Mouse (Mus musculus) small intestine, adult 2 months (tissue): ENCODE measurements around the gene Rnf130. TPM values are rescaled to one million over a fixed set of nuclear protein-coding genes. Genes with fewer than 3 reads are reported as not detected.

Source experiments
- H3K27ac ChIP-seq: fragments of 200-500 bp; 2 replicates; pipeline ENCODE4 v1.5.1; 2012; ENCODE audit warnings: low read depth, low read length, control low read depth, inconsistent platforms; ENCODE audit not compliant: insufficient read depth
- H3K27me3 ChIP-seq: fragments of 200-500 bp; 2 replicates; pipeline ENCODE4 v1.6.1; 2012; ENCODE audit warnings: mild to moderate bottlenecking, moderate library complexity, low read length, inconsistent platforms; ENCODE audit not compliant: control insufficient read depth, insufficient read depth
- H3K36me3 ChIP-seq: fragments of 200-500 bp; 2 replicates; pipeline ENCODE4 v1.6.1; 2012; ENCODE audit warnings: mild to moderate bottlenecking, low read length, control low read depth, inconsistent platforms; ENCODE audit not compliant: control insufficient read depth, insufficient read depth
- H3K4me1 ChIP-seq: fragments of 200-500 bp; 2 replicates; pipeline ENCODE4 v1.6.1; 2012; ENCODE audit warnings: low read length, inconsistent platforms, mixed read lengths; ENCODE audit not compliant: control insufficient read depth, insufficient read depth, insufficient read length
- H3K4me3 ChIP-seq: fragments of 200-500 bp; 2 replicates; pipeline ENCODE4 v1.5.1; 2012; ENCODE audit warnings: low read depth, mild to moderate bottlenecking, control low read depth, inconsistent platforms, low read length, moderate library complexity
- CTCF ChIP-seq: fragments of 200-500 bp; IDR thresholded peaks from 2 replicates; pipeline ENCODE4 v1.5.1; 2012; ENCODE audit warnings: low read depth, mild to moderate bottlenecking, control low read depth, inconsistent platforms, low read length, moderate library complexity, mixed read lengths; ENCODE audit not compliant: insufficient replicate concordance, insufficient read length; ENCODE audit errors: extremely low read depth
- POLR2A ChIP-seq: fragments of 200-500 bp; IDR thresholded peaks from 2 replicates; pipeline ENCODE4 v1.6.1; 2012; ENCODE audit warnings: low read depth, mild to moderate bottlenecking, control low read depth, inconsistent platforms, low read length, moderate library complexity
- WGBS: fragments of 180-500 bp; shearing (Covaris S2); methylation state at CpG from one replicate; pipeline ENCODE4 v1.1.7; 2018; 5-methylcytosine and 5-hydroxymethylcytosine counted together
- polyA plus RNA-seq: library from polyadenylated mRNA; depleted of rRNA; stranded (reverse); fragments of >200 nt; gene quantifications from 2 replicates; pipeline ENCODE4 v1.2.3, GENCODE M21; 2012

The Rnf130 gene
- polyA plus RNA-seq, 1 experiment: 29.8 TPM

GRCm38 (mm10) chr11:50002853-50003252 lies 22.3 kb upstream of the Rnf130 start:
- H3K36me3 ChIP-seq: no peaks in the 10 kb centered on the region
- H3K27me3 ChIP-seq: no peaks in the 10 kb centered on the region
- 80% methylated on average over 4 of the region's 4 CpGs for WGBS
- peaks cover 6% of the 10 kb centered on the region; the same call in 1 of the 2 replicates for H3K4me1 ChIP-seq
- TF ChIP-seq POLR2A: no peak
- no peak for TF ChIP-seq CTCF
- H3K27ac ChIP-seq: no peak overlapping the region
- H3K4me3 ChIP-seq: no peak overlapping the region

- Histone ChIP-seq H3K4me3 (no peak overlapping the region), H3K27ac (no peak overlapping the region), H3K27me3 (0 out of 2 replicates have a peak, but pooled peaks cover 4% of the 10 kb centered on the region), H3K4me1 (no peaks in the 10 kb centered on the region), H3K36me3 (no peaks in the 10 kb centered on the region)
- 82% methylated on average over 10 of the region's 10 CpGs for whole genome bisulfite sequencing
- no peak for TF ChIP-seq POLR2A
- no peak for TF ChIP-seq CTCF
Measured at GRCm38 (mm10) chr11:50007776-50008175, 17.4 kb upstream of the Rnf130 start.

GRCm38 (mm10) chr11:50008231-50008630 lies 16.9 kb upstream of the Rnf130 start:
- H3K4me1 ChIP-seq: no peaks in the 10 kb centered on the region
- H3K27ac ChIP-seq: no peak overlapping the region
- no peaks in the 10 kb centered on the region for H3K36me3 ChIP-seq
- TF ChIP-seq POLR2A (no peak), CTCF (no peak)
- 63% methylated on average over 5 of the region's 5 CpGs for WGBS
- H3K4me3 ChIP-seq: no peak overlapping the region
- 0 out of 2 replicates have a peak, but pooled peaks cover 4% of the 10 kb centered on the region for H3K27me3 ChIP-seq

GRCm38 (mm10) chr11:50013016-50013415 lies 12.1 kb upstream of the Rnf130 start:
- Histone ChIP-seq H3K27ac (no peak overlapping the region), H3K27me3 (0 out of 2 replicates have a peak, but pooled peaks cover 4% of the 10 kb centered on the region), H3K4me1 (no peaks in the 10 kb centered on the region), H3K36me3 (no peaks in the 10 kb centered on the region), H3K4me3 (no peak overlapping the region)
- WGBS: 76% methylated on average over 6 of the region's 6 CpGs
- no peak for TF ChIP-seq POLR2A
- no peak for TF ChIP-seq CTCF

GRCm38 (mm10) chr11:50016503-50016902 lies 8.6 kb upstream of the Rnf130 start:
- Histone ChIP-seq H3K27ac (no peak overlapping the region), H3K4me3 (no peak overlapping the region), H3K27me3 (no peaks in the 10 kb centered on the region), H3K36me3 (no peaks in the 10 kb centered on the region), H3K4me1 (no peaks in the 10 kb centered on the region)
- 77% methylated on average over 5 of the region's 5 CpGs for WGBS
- TF ChIP-seq CTCF: no peak
- TF ChIP-seq POLR2A: no peak

GRCm38 (mm10) chr11:50017511-50017910 lies 7.6 kb upstream of the Rnf130 start:
- WGBS: 58% methylated on average over 7 of the region's 7 CpGs
- no peaks in the 10 kb centered on the region for H3K4me1 ChIP-seq
- no peaks in the 10 kb centered on the region for H3K36me3 ChIP-seq
- H3K27me3 ChIP-seq: no peaks in the 10 kb centered on the region
- H3K27ac ChIP-seq: no peak overlapping the region
- H3K4me3 ChIP-seq: no peak overlapping the region
- no peak for TF ChIP-seq CTCF
- TF ChIP-seq POLR2A: no peak

GRCm38 (mm10) chr11:50018848-50019247 lies 6.3 kb upstream of the Rnf130 start:
- H3K27ac ChIP-seq: no peak overlapping the region
- no peaks in the 10 kb centered on the region for H3K4me1 ChIP-seq
- H3K36me3 ChIP-seq: no peaks in the 10 kb centered on the region
- no peaks in the 10 kb centered on the region for H3K27me3 ChIP-seq
- H3K4me3 ChIP-seq: no peak overlapping the region
- TF ChIP-seq POLR2A (no peak), CTCF (no peak)
